ENCODE assay signal across 11 mouse cellular contexts in genomic region chr2:165860447-165860846, GRCm38 (mm10). TPM values are rescaled to one million over a fixed set of nuclear protein-coding genes. Genes with fewer than 3 reads are reported as not detected.
DNase-seq lines count a peak whose midpoint lies in the region; ATAC-seq and TF ChIP-seq lines count a peak whose summit lies in the region.
"Had no signal": no experiment of that assay in that cellular context is flagged by ENCODE, and none has a peak within 500 bp of the region (broad histone marks: within the 10 kb centered on the region; RNA-seq: fewer than 3 reads in every experiment).

No protein-coding gene starts in this region.

- H3K4me3 ChIP-seq in heart, embryonic 15.5 days = no peak overlapping the region
- H3K4me3 ChIP-seq in lung, embryonic 16.5 days (ENCODE audit: low read length) = no peak overlapping the region
- no peak overlapping the region for H3K4me3 ChIP-seq in hindbrain, embryonic 14.5 days (replicated peaks; ENCODE audit: low read length)
- no peak overlapping the region for H3K4me3 ChIP-seq in olfactory bulb, adult 2 months (ENCODE audit: insufficient read depth, low read depth, low read length)

- 96% methylated on average over 6 of the region's 6 CpGs for WGBS in heart, embryonic 15.5 days
- WGBS in lung, embryonic 16.5 days = over 99% methylated on average over 6 of the region's 6 CpGs
- WGBS in hindbrain, embryonic 14.5 days = 97% methylated on average over 6 of the region's 6 CpGs
- WGBS in olfactory bulb, adult 2 months = 97% methylated on average over 6 of the region's 6 CpGs

- no peak overlapping the region for H3K4me2 ChIP-seq in heart, embryonic 15.5 days
- no peak overlapping the region for H3K4me2 ChIP-seq in lung, embryonic 16.5 days (ENCODE audit: low read depth, low read length)
- no peak overlapping the region for H3K4me2 ChIP-seq in hindbrain, embryonic 14.5 days (replicated peaks)

- no peak for DNase-seq in heart, adult 18-20 months
- DNase-seq in lung, adult 18-20 months = no peak
- DNase-seq in hindbrain, embryonic 14.5 days (ENCODE audit: low spot score) = no peak
- DNase-seq in thymus, postnatal 4 days = no peak
- DNase-seq: adrenal gland, adult 2 months; cerebellum, adult 11 months; lung, postnatal 10 days; thymus, adult 2 months had no signal

- no peak for TF ChIP-seq POLR2A in olfactory bulb, adult 2 months (IDR thresholded peaks at IDR 0.05; ENCODE audit: insufficient read depth, low read depth, low read length)

- no peak overlapping the region for H3K9ac ChIP-seq in heart, embryonic 15.5 days
- no peak overlapping the region for H3K9ac ChIP-seq in lung, embryonic 16.5 days (ENCODE audit: low read length)
- no peak overlapping the region for H3K9ac ChIP-seq in hindbrain, embryonic 14.5 days

- no peaks in the 10 kb centered on the region for H3K9me3 ChIP-seq in heart, embryonic 15.5 days (replicated peaks)
- H3K9me3 ChIP-seq in lung, embryonic 16.5 days (ENCODE audit: control insufficient read depth, low read length) = no peaks in the 10 kb centered on the region
- no peaks in the 10 kb centered on the region for H3K9me3 ChIP-seq in hindbrain, embryonic 14.5 days (ENCODE audit: control insufficient read depth, low read length)

- no peaks in the 10 kb centered on the region; the same call in 1 of the 2 replicates for H3K36me3 ChIP-seq in heart, embryonic 15.5 days
- H3K36me3 ChIP-seq in lung, embryonic 16.5 days (ENCODE audit: control insufficient read depth, insufficient read depth, low read length) = peaks cover 4% of the 10 kb centered on the region; the same call in 1 of the 2 replicates
- no peaks in the 10 kb centered on the region for H3K36me3 ChIP-seq in hindbrain, embryonic 14.5 days (replicated peaks; ENCODE audit: control insufficient read depth, insufficient read depth)

- peaks cover 54% of the 10 kb centered on the region for H3K4me1 ChIP-seq in heart, embryonic 15.5 days (replicated peaks)
- peaks cover 65% of the 10 kb centered on the region for H3K4me1 ChIP-seq in lung, embryonic 16.5 days (replicated peaks; ENCODE audit: control insufficient read depth, insufficient read depth, low read length)
- peaks cover 54% of the 10 kb centered on the region for H3K4me1 ChIP-seq in hindbrain, embryonic 14.5 days (replicated peaks; ENCODE audit: control insufficient read depth, insufficient read depth, low read length)
- H3K4me1 ChIP-seq in olfactory bulb, adult 2 months (ENCODE audit: control insufficient read depth, insufficient read depth, low read length) = peaks cover 71% of the 10 kb centered on the region

- H3K27me3 ChIP-seq in heart, embryonic 15.5 days = no peaks in the 10 kb centered on the region
- no peaks in the 10 kb centered on the region for H3K27me3 ChIP-seq in lung, embryonic 16.5 days (ENCODE audit: control insufficient read depth, insufficient read depth, low read depth, low read length)
- no peaks in the 10 kb centered on the region for H3K27me3 ChIP-seq in hindbrain, embryonic 14.5 days (ENCODE audit: control insufficient read depth, insufficient read depth, low read length)

- H3K27ac ChIP-seq in heart, embryonic 15.5 days = peak overlapping the region; percentile 94
- peak overlapping the region; percentile 98; the same call in 1 of the 2 replicates for H3K27ac ChIP-seq in lung, embryonic 16.5 days (ENCODE audit: low read length)
- peak overlapping the region; percentile 91; the same call in 1 of the 2 replicates for H3K27ac ChIP-seq in hindbrain, embryonic 14.5 days
- H3K27ac ChIP-seq in olfactory bulb, adult 2 months (ENCODE audit: insufficient read depth, low read depth, low read length) = peak overlapping the region; percentile 42

- ATAC-seq in heart, embryonic 15.5 days (replicated peaks; ENCODE audit: insufficient number of reproducible peaks, insufficient read depth, low FRiP score, low read depth) = no peak
- no peak for ATAC-seq in lung, embryonic 16.5 days (ENCODE audit: low read depth)
- no peak for ATAC-seq in hindbrain, embryonic 14.5 days (ENCODE audit: low FRiP score)

- TF ChIP-seq CTCF in olfactory bulb, adult 2 months (IDR thresholded peaks at IDR 0.05; ENCODE audit: insufficient read depth, low read depth, low read length) = no peak

RNA-seq across cellular contexts. Expression of gene Zmynd8, which starts 38.4 kb away (rescaled TPM):
- polyA plus RNA-seq in heart, embryonic 15.5 days (2015; fragmentation: Nextera tagmentation; extraction: Ambion mirVana) = 39.1 and 40.7 TPM in 2 replicates
- total RNA-seq in heart, adult 18-20 months (2021) = 10 to 100 TPM; 41.2 to 44.8 TPM
- 40.6 and 48.7 TPM in 2 replicates for polyA plus RNA-seq in lung, embryonic 16.5 days (2015; fragmentation: Nextera tagmentation; extraction: Ambion mirVana)
- polyA plus RNA-seq in hindbrain, embryonic 14.5 days (2014; fragmentation: Nextera tagmentation; extraction: Ambion mirVana) = 55.4 and 63.4 TPM in 2 replicates
- 440 TPM in 1 of 2 replicates, not detected in the other for polyA plus RNA-seq in olfactory bulb, adult 2 months (2012; ENCODE audit: insufficient read depth, insufficient read length, low replicate concordance, missing spikeins)

Comparison
In these comparisons a context has a peak if more than half of its experiments do, and no peak if none do; other contexts are left out.
1. H3K27ac ChIP-seq: peak in every context shown above with its lines; median percentile 98 in lung, embryonic 16.5 days; 94 in heart, embryonic 15.5 days; 91 in hindbrain, embryonic 14.5 days; 42 in olfactory bulb, adult 2 months.